Mouse (Mus musculus) ovary, adult 10 weeks (tissue): ENCODE data around the gene Sirpb1a. TPM values are rescaled to one million over a fixed set of nuclear protein-coding genes. Genes with fewer than 3 reads are reported as not detected.

ENCODE experiments used
- polyA plus RNA-seq: library from polyadenylated mRNA; stranded (reverse); fragments of 350-450 nt; fragmentation: Illumina TruSeq; extraction: RNeasy Lipid Tissue Mini Kit (QIAGEN cat#74804); gene quantifications from one replicate; pipeline ENCODE4 v1.2.3, GENCODE M21; 2014

Gene Sirpb1a
- polyA plus RNA-seq, result 3.0 TPM

DNA sequence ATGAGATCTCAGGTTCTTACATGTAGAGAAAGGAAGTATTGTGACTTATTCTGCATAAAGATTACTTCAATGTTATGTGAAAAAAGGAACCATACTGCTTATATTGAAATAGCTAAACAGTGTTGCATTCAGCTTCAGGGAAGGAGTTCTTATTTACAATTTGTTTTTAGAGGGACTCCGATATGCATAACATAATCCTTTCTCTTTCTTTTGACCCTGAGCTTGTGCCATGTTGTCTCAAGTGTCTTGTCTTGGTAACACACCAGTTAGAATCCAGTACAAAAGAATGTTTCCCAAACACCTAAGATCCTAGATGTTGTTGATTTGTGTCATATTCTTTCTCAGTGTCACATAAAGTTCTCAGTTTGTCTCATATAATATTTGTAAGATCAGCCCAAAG is at the start of gene Sirpb1a:
TSS of gene Sirpb1a (minus strand) at position 74 of the 400 bp plus-strand sequence.

DNA sequence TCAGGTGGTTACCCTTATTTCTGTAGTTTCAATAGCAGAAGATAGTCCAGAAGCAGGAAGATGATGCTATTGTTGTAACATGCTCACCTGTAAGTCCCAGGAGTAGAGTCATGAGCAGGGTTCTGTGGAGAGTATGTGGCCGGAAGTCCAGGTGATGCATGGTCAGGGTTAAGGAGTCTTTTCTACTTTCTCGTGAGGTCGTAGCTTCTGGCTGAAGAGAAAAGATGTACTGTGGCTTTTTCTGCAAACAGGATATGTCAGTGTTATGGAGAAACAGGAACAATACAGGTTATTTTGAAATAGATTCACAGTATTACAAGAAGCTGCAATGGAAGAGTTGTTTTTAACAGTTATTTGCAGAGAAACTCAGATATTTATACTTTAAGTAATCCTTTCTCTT is 94.3 kb downstream of the Sirpb1a start, which contains the start of gene Gm9733:
TSS of gene Gm9733 (minus strand) at position 240 of the 400 bp plus-strand sequence.

Other genes starting within 250 kb of the Sirpb1a start
- not detected for gene Gm9733, start 94.2 kb downstream of the Sirpb1a start, polyA plus RNA-seq
- gene Sirpb1b, start 148.5 kb upstream of the Sirpb1a start, polyA plus RNA-seq, result 0.86 TPM